Mouse (Mus musculus) cerebellum, adult 9-11 months (tissue): Measurements from ENCODE around the gene Il31ra.

ENCODE experiments used
- DNase-seq: peaks from one replicate; pipeline ENCODE4 v3.0.0; 2022

Gene Il31ra

DNA sequence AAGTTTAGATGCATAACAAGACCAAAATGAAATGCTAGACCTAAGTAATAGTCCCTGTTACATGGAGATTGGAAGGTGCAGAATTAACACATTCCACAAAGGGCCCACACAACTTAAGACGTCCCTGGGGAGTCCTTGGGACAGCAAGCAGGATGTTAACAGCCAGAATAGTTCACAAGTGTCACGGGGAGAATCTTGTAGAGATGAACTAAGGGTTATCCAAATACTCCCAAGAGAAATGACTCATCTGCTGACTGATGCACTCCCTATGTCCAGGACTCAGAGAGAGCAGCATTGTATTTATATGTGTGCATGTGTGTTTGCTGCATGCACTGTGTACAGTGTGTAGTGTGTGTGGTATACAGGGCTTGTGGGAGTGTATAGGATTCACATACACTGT, 37.7 kb downstream of the Il31ra start:
- DNase-seq: no peak

GRCm38 (mm10) chr13:112553304-112553703, 40.9 kb downstream of the Il31ra start:
- DNase-seq: no peak

GRCm38 (mm10) chr13:112551641-112552548, 42.3 kb downstream of the Il31ra start:
- DNase-seq: no peak

GRCm38 (mm10) chr13:112541223-112541975, 52.8 kb downstream of the Il31ra start:
- no peak for DNase-seq

DNA sequence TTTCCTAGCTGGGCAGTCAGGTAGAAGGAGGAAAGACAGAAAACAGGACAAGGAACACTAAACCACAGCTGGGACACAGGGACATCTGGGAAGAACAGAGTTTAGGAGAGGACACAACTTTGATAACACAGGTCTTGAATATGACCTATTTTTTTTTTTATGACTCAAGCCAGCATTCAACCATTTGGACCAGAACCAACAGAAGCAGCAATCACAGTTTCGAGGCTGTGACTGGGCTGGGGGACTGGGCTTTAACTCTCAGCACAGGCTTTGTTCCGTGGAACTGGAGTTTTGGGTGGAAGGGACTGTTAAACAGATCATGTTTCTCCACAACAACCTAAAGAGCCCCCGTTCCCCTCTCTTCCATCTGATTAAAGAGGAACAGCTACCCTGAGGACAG, 53.5 kb downstream of the Il31ra start:
- no peak for DNase-seq

- DNase-seq: no peak
Measured at GRCm38 (mm10) chr13:112537065-112537464, 57.1 kb downstream of the Il31ra start.

DNA sequence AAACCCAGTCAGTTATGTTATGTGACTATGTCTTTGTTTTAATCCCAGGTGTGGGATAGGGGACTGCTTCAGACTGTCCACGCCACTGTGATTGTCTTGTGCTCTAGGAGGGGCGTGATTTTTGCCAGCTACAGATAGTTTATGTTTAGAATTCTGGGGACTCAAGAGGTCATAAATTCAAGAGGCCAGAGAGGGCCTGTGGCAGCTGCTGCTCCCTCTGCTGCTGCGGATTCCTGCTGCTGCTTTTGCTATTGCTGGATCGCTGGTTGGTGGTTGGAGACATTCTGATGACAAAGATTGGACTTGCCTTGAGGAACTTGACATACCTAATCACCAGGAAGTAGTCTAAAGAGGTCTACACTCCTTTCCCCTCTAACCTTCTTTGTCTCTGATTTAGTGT, 57.5 kb downstream of the Il31ra start:
- no peak for DNase-seq

DNA sequence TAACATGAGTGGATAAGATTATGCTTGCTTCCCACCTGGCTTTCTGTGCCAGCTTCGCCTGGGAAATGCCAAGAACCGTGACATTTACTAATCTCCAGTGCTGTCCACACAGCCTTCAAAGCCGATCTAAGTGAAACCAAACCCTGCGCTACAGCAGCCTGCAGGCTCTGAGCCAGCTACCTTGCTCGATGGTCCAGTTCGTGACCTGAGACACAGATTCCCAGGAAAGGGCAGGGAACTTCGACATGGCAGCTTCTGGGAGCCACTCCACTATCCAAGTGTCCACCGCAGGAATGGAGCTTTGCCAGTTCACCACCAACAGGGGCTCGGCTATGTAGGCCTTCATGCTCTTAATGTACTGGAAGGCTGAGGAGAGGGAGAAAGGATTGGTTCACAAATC, 60.6 kb downstream of the Il31ra start:
- DNase-seq: no peak

GRCm38 (mm10) chr13:112532235-112532634, 61.9 kb downstream of the Il31ra start:
- no peak for DNase-seq

GRCm38 (mm10) chr13:112529893-112530292, 64.3 kb downstream of the Il31ra start:
- DNase-seq: peak; percentile 19

DNA sequence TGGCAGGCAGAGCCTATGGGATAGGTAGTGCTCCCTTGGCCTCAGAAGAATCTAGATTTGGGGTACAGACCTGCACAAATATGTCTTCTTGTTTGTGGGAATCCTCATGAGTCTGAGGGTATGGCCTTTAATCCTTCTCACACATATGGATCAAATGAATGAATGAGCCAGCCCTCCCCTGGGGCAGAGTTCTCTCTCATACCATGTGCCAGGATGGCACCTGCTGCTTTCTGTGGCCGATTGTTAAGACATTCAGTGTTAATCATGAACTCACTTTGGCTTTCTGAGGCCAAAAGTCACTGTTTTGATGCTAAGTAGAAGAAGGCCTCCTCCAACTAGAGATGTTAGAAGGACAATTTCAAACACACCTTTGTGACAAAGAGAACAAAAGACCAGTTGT, 67.0 kb downstream of the Il31ra start:
- DNase-seq: no peak

DNA sequence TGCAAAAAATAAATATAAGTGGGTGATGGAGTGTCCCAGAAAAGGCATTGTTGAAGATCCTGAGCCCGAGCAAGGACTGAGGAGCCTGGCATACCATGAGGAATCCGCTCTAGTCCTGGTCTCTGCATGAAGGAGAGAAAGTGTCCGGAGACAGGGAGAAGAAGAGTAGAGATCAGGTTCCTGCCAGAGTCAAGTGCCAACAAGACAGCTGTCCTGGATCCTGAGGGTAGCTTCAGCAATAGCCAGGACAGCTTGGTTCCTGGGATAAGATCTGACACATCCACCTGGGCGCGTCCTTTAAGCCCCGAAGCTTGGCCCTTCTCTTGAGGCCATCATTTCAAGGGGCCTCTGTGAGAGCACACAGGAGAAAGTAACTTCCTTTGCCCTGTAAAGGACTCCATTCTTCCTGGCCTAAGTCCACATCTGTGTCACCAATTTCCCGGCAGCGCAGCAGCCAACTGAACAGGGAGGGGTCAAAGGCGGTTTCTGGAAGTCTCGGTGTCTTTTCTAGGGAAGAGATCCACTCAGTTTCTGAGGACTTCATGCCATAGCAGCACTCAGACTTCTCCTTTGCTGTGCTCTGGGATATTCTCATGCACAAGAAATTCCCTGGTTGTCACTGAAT, 70.7 kb downstream of the Il31ra start:
- DNase-seq: no peak

GRCm38 (mm10) chr13:112522896-112523295, 71.3 kb downstream of the Il31ra start:
- no peak for DNase-seq

DNA sequence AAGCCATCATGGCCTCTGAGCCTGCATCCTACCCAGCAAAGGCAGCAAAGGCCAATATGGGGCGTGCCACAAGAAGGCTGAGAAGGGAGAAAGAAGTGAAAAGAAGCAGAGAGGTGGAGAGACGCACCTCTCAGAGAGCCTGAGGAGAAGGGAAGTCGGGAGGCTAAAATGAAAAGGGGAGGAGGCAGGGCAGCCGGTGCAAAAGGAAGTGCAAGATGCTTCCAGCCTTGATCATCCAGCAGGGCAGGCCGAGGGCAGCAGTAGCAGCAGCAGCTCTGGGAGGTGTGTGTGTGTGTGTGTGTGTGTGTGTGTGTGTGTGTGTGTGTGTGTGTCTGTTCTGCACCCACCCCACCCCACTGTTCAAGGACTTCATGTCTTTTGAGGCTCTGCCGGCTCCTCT, 71.9 kb downstream of the Il31ra start:
- DNase-seq: no peak

- no peak for DNase-seq
Measured at GRCm38 (mm10) chr13:112514546-112514945, 79.6 kb downstream of the Il31ra start.

GRCm38 (mm10) chr13:112512824-112513223, 81.3 kb downstream of the Il31ra start:
- no peak for DNase-seq

DNA sequence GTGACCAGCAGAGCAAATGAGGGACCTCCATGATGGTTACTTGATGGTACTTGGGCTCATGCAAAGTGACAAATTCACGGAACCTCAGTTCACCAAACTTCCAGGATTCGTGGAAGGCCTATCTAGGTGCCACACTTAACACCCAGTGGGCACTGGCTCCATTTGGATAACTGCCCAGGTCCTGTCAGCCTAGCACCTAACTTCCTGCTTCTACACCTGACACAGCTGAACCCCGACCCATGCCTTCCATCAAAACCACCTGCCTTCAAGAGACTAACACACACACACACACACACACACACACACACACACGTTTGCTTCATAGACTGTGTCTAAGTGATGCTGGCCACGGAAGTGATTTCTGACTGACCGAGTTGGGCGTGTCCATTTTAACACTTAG, 82.3 kb downstream of the Il31ra start:
- DNase-seq: no peak

DNA sequence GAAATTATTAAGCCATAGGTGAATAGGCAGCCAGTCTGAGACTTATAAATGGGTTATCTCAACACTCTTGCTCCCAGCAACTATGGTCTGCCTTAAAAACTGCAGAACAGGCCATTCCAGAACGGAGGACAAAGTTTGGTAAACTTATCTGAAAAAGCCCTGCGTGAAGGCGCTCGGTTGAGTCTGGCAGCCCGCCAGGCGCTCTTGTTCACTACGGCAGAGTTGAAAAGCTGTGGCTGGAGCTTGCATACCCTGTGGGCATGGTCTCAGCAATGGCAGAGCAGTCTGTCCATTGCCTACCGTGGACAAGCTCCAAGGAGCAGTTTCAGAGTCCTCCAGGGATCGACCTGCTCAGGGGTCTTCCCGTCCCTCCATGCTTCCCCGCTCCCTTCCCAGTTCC, 82.9 kb downstream of the Il31ra start:
- no peak for DNase-seq

GRCm38 (mm10) chr13:112510437-112511212, 83.5 kb downstream of the Il31ra start:
- no peak for DNase-seq

DNA sequence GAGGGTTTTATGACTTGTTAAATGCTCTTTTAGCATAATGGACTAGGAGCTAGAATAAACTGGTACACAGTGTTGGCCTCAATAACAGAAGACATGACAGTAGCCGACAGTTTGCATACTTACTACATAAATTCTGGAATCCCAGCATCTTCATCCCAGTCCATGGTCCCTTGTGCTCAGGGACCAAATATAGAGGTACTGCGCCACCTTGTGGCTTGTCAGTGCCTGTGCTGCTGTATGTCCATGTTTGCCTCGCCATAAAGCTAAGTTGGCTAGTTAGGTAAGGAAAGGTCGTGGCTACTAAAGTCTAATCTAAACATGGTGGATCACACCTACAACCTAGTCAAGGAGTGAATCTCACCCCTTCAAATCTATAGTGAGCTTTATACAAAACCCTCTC, 84.7 kb downstream of the Il31ra start:
- DNase-seq: peak; percentile 38

DNA sequence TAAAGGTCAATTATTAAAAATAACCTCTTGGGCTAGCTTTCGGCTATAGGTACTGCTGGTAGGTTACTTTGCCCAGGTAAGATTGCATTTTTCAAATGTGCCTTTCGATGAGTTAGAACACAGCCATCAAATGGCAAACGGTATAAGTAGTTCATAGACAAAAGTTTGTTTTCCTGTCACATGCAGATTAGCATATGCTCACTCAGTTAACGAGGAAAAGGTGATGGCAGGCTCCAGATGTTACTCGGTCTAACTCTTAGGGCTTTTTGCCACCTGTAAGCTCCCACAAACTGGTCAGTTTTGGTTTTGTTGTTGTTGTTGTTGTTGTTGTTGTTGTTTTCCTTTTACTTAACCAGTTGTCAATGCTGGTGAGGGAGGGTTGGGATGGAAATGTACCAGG, 85.7 kb downstream of the Il31ra start:
- DNase-seq: no peak

- DNase-seq: no peak
Measured at GRCm38 (mm10) chr13:112507691-112508090, 86.5 kb downstream of the Il31ra start.

DNA sequence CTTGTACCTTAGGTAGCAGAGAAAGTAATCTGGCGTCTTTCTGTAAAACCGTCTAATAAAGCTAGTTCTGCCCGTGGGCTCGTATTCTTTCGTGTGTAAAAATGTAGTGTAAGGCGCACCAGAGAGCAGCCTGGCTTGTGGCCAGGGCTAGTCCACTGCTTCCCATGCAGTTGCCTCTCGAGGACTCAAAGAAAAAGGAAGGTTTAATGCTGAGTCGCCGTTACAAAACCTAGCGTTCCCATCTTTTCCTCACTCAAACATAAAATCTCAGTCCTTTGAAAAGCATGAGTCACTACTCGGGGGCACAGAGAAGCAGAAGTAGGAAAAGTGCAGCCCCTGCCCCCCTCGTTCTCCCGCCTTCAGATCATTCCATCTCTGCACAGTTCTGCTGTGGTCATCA, 87.4 kb downstream of the Il31ra start:
- DNase-seq: no peak
